Mouse (Mus musculus): ENCODE data around the gene Mapk13.

GRCm38 (mm10) chr17:28787507-28787906, 18.4 kb downstream of the Mapk13 start:
- TF ChIP-seq CTCF (IDR thresholded peaks at IDR 0.05; ENCODE audit: extremely low read depth, insufficient read depth, insufficient read length, insufficient replicate concordance) (no peak), POLR2A (IDR thresholded peaks at IDR 0.05; ENCODE audit: low read depth, low read length) (no peak)
